Mouse (Mus musculus) C2C12 (cell line): Measurements from ENCODE around the gene Mvp. TPM values are rescaled to one million over a fixed set of nuclear protein-coding genes. Genes with fewer than 3 reads are reported as not detected.

Experiments
- H3K27me3 ChIP-seq: one replicate; pipeline ENCODE4 v1.6.1; 2011; ENCODE audit not compliant: control insufficient read depth, insufficient read depth, insufficient read length
- H3K36me3 ChIP-seq: one replicate; pipeline ENCODE4 v1.6.1; 2011; ENCODE audit not compliant: control insufficient read depth, insufficient read depth
- H3K4me3 ChIP-seq: one replicate; pipeline ENCODE4 v1.5.1; 2011; ENCODE audit warnings: mild to moderate bottlenecking, control low read depth; ENCODE audit not compliant: poor library complexity, insufficient read depth, severe bottlenecking
- H3K79me2 ChIP-seq: one replicate; pipeline ENCODE4 v1.6.1; 2011; ENCODE audit not compliant: control insufficient read depth, insufficient read depth
- H3K79me3 ChIP-seq: one replicate; pipeline ENCODE4 v1.6.1; 2011; ENCODE audit warnings: low read depth, control low read depth
- H3ac ChIP-seq: one replicate; pipeline ENCODE3; 2011; ENCODE audit warnings: low read depth; ENCODE audit not compliant: control insufficient read depth, insufficient read length
- CEBPB ChIP-seq: IDR thresholded peaks from one replicate; pipeline ENCODE4 v1.6.1; 2011; ENCODE audit warnings: low read depth, mild to moderate bottlenecking, control low read depth, moderate library complexity
- CTCF ChIP-seq: IDR thresholded peaks from one replicate; pipeline ENCODE4 v1.5.1; 2011; ENCODE audit not compliant: control insufficient read depth, insufficient read depth, insufficient read length
- FOSL1 ChIP-seq: IDR thresholded peaks from one replicate; pipeline ENCODE4 v1.8.0; 2011; ENCODE audit warnings: mild to moderate bottlenecking, low read length; ENCODE audit not compliant: poor library complexity, insufficient read depth, severe bottlenecking
- MAX ChIP-seq: IDR thresholded peaks from one replicate; pipeline ENCODE4 v1.6.1; 2011; ENCODE audit warnings: mild to moderate bottlenecking, control low read depth
- MYOD1 ChIP-seq: IDR thresholded peaks from one replicate; pipeline ENCODE4 v1.6.1; 2011; ENCODE audit warnings: low read depth; ENCODE audit not compliant: control insufficient read depth, insufficient read length
- MYOG ChIP-seq: IDR thresholded peaks from one replicate; pipeline ENCODE4 v1.6.1; 2011; ENCODE audit not compliant: control insufficient read depth, insufficient read length; ENCODE audit errors: extremely low read depth
- USF1 ChIP-seq: IDR thresholded peaks from one replicate; pipeline ENCODE4 v1.6.1; 2011; ENCODE audit warnings: low read depth, mild to moderate bottlenecking, control low read depth, moderate library complexity
- microRNA-seq: library from miRNA; unstranded; fragments of <30 nt; microRNA quantifications from one replicate; pipeline ENCODE4, GENCODE M21; 2019; ENCODE audit warnings: borderline microRNAs expressed
- polyA plus RNA-seq: library from polyadenylated mRNA; unstranded; fragments of >200 nt; fragmentation: generic; extraction: Trizol; gene quantifications from one replicate; pipeline ENCODE4 v1.2.1, GENCODE M21; 2012; ENCODE audit warnings: missing spikeins

Mvp gene
- polyA plus RNA-seq, 1 experiment, result 32.7 TPM

- no peaks in the 10 kb centered on the region for H3K27me3 ChIP-seq
- H3K79me3 ChIP-seq, result no peaks in the 10 kb centered on the region
- H3K79me2 ChIP-seq, result no peaks in the 10 kb centered on the region
- H3ac ChIP-seq, result no peak overlapping the region
- TF ChIP-seq USF1 (no peak), MYOD1 (no peak), FOSL1 (no peak), MAX (no peak), CEBPB (no peak), CTCF (no peak), MYOG (no peak)
- H3K36me3 ChIP-seq, result peaks cover 9% of the 10 kb centered on the region
- H3K4me3 ChIP-seq, result no peak overlapping the region
Measured at GRCm38 (mm10) chr7:126941801-126942200, 72.6 kb downstream of the Mvp start.

- H3K36me3 ChIP-seq, result peaks cover 13% of the 10 kb centered on the region
Measured at GRCm38 (mm10) chr7:126941171-126941570, 73.2 kb downstream of the Mvp start.

More at GRCm38 (mm10) chr7:126941171-126941570, 73.2 kb downstream of the Mvp start:
- H3ac ChIP-seq, result no peak overlapping the region
- H3K4me3 ChIP-seq, result no peak overlapping the region
- H3K27me3 ChIP-seq, result no peaks in the 10 kb centered on the region
- no peaks in the 10 kb centered on the region for H3K79me2 ChIP-seq
- no peaks in the 10 kb centered on the region for H3K79me3 ChIP-seq
- TF ChIP-seq MYOG (no peak), CTCF (no peak), CEBPB (no peak), MYOD1 (no peak), USF1 (no peak), FOSL1 (no peak), MAX (no peak)

Small RNA genes within 50 kb of the gene (microRNA-seq; reads per million reads assigned to microRNA genes)
- gene Gm44343, result not detected

Other genes with a start within 250 kb of the Mvp start
- gene Gdpd3, start 248.3 kb downstream of the Mvp start, polyA plus RNA-seq, result 1.7 TPM
- gene Ypel3, start 237.7 kb downstream of the Mvp start, polyA plus RNA-seq, result 16.6 TPM
- gene Tbx6, start 233.1 kb downstream of the Mvp start, polyA plus RNA-seq, result 0.01 TPM
- gene Ppp4c, start 222.1 kb downstream of the Mvp start, polyA plus RNA-seq, result 189 TPM
- gene Fam57b, start 217.0 kb downstream of the Mvp start, polyA plus RNA-seq, result 0.08 TPM
- not detected for gene 4930451I11Rik, start 183.0 kb downstream of the Mvp start, polyA plus RNA-seq
- gene Doc2a, start 167.2 kb downstream of the Mvp start, polyA plus RNA-seq, result not detected
- gene Hirip3, start 152.6 kb downstream of the Mvp start, polyA plus RNA-seq, result 53.9 TPM
- 105 TPM for gene Ino80e, start 152.2 kb downstream of the Mvp start, polyA plus RNA-seq
- gene Taok2, start 129.9 kb downstream of the Mvp start, polyA plus RNA-seq, result 27.9 TPM
- gene Tmem219, start 91.7 kb downstream of the Mvp start, polyA plus RNA-seq, result 26.7 TPM
- 18.3 TPM for gene Kctd13, start 85.7 kb downstream of the Mvp start, polyA plus RNA-seq
- 0.07 TPM for gene Asphd1, start 65.0 kb downstream of the Mvp start, polyA plus RNA-seq
- 0.11 TPM for gene Sez6l2, start 64.1 kb downstream of the Mvp start, polyA plus RNA-seq
- 115 TPM for gene Cdipt, start 38.7 kb downstream of the Mvp start, polyA plus RNA-seq
- 0.06 TPM for gene Cdiptos, start 38.5 kb downstream of the Mvp start, polyA plus RNA-seq
- gene Pagr1b, start 1.9 kb upstream of the Mvp start, polyA plus RNA-seq, result 1.2 TPM
- gene Pagr1a, start 2.7 kb upstream of the Mvp start, polyA plus RNA-seq, result 22.3 TPM
- gene Gm42742, start 6.5 kb upstream of the Mvp start, polyA plus RNA-seq, result 39.7 TPM
- gene Prrt2, start 6.6 kb upstream of the Mvp start, polyA plus RNA-seq, result 0.02 TPM
- gene Maz, start 12.4 kb upstream of the Mvp start, polyA plus RNA-seq, result 141 TPM
- 75.4 TPM for gene Kif22, start 27.9 kb upstream of the Mvp start, polyA plus RNA-seq
- not detected for gene Zg16, start 72.7 kb upstream of the Mvp start, polyA plus RNA-seq
- 34.0 TPM for gene AI467606, start 76.7 kb upstream of the Mvp start, polyA plus RNA-seq
- gene Qprt, start 107.6 kb upstream of the Mvp start, polyA plus RNA-seq, result not detected
- 23.1 TPM for gene Spn, start 123.2 kb upstream of the Mvp start, polyA plus RNA-seq
- 56.2 TPM for gene Cd2bp2, start 181.4 kb upstream of the Mvp start, polyA plus RNA-seq
- 41.4 TPM for gene Tbc1d10b, start 193.8 kb upstream of the Mvp start, polyA plus RNA-seq
- 39.4 TPM for gene Mylpf, start 194.3 kb upstream of the Mvp start, polyA plus RNA-seq
- 16.1 TPM for gene Zfp553, start 218.4 kb upstream of the Mvp start, polyA plus RNA-seq
- gene Sept1, start 218.5 kb upstream of the Mvp start, polyA plus RNA-seq, result 1.7 TPM
- gene Zfp771, start 229.7 kb upstream of the Mvp start, polyA plus RNA-seq, result 38.0 TPM
- 226 TPM for gene Dctpp1, start 246.1 kb upstream of the Mvp start, polyA plus RNA-seq